ENCODE assay signal across 9 mouse cellular contexts in the genomic region with DNA sequence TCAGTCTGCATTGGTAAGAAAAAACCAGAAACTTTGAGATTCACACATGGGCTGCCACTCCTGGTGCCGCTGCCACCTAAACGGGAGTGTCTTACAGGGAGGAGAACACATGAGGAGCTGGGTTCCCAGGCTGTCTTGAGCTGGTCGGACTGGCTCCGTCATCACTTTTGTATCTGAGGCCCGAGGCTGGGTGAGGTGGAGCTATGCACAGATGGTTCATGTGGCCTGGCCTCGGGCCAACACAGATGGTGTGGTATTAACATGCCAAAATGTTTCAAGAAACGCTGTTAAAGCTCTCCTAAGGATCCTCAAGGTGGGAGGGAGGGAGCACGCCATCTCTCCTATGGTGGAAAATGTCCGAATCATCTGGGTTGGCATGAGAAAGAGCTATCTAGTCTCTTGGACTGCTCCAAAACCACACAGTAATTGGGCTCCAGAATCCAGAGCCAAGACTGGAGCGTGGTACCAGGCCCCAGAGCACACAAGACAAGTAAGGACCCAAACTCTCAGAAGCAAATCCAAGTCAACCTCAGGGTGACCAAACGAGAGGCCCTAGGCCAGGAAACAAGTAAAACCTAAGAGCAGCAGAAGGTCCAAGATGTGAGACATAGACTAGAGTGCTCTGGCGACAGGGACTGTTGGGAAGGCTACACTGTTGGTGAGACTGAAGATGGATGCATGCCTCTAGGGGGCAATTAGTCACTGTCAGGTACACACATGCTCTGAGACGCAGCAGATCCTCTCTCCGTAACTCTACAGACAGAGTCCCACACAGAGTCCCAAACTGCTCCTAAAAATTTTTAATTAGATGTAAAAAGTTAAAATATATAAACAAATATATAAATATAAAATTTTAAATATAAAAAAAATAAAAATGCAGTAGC. TPM values are rescaled to one million over a fixed set of nuclear protein-coding genes. Genes with fewer than 3 reads are reported as not detected.
DNase-seq lines count a peak whose midpoint lies in the region; ATAC-seq and TF ChIP-seq lines count a peak whose summit lies in the region.
"Had no signal": no experiment of that assay in that cellular context is flagged by ENCODE, and none has a peak within 500 bp of the region (broad histone marks: within the 10 kb centered on the region; RNA-seq: fewer than 3 reads in every experiment).

No protein-coding gene starts in this region.

- no peak for TF ChIP-seq EP300 in MEL (IDR thresholded peaks at IDR 0.05; ENCODE audit: low read depth in 1 of 2, low read length in 2 of 2)

- 70% methylated on average over 14 of the region's 14 CpGs for WGBS in hindbrain, embryonic 11.5 days
- WGBS in hindbrain, embryonic 10.5 days, result 79% methylated on average over 14 of the region's 14 CpGs

- no peak for TF ChIP-seq CTCF in MEL (IDR thresholded peaks at IDR 0.05 in 2 of 3, conservative IDR thresholded peaks at IDR 0.05 in 1 of 3; ENCODE audit: control insufficient read depth in 1 of 3, insufficient read depth in 1 of 3, low read depth in 2 of 3, low read length in 3 of 3, poor library complexity in 1 of 3, severe bottlenecking in 1 of 3)

- no peaks in the 10 kb centered on the region for H3K4me1 ChIP-seq in hindbrain, embryonic 11.5 days (replicated peaks; ENCODE audit: control insufficient read depth, insufficient read depth, low read length)
- peaks cover 4% of the 10 kb centered on the region for H3K4me1 ChIP-seq in hindbrain, embryonic 10.5 days (replicated peaks)
- peaks cover 0 to 5% of the 10 kb centered on the region in 2 experiments; a peak in 1 of 4 replicates for H3K4me1 ChIP-seq in MEL (ENCODE audit: control insufficient read depth in 1 of 2, insufficient read depth in 2 of 2, low read length in 2 of 2)

- H3K27ac ChIP-seq in hindbrain, embryonic 11.5 days (ENCODE audit: low read depth, low read length), result no peak overlapping the region
- H3K27ac ChIP-seq in hindbrain, embryonic 10.5 days, result no peak overlapping the region
- no peak overlapping the region for H3K27ac ChIP-seq in MEL (ENCODE audit: control insufficient read depth, low read depth, low read length)

- no peak for TF ChIP-seq POLR2A in MEL (IDR thresholded peaks at IDR 0.05; ENCODE audit: control insufficient read depth in 1 of 2, insufficient read depth in 1 of 2, low read depth in 1 of 2, low read length in 2 of 2, poor library complexity in 1 of 2)

- H3K79me2 ChIP-seq in MEL (ENCODE audit: control insufficient read depth, insufficient read depth, low read length, poor library complexity), result no peaks in the 10 kb centered on the region

- no peaks in the 10 kb centered on the region for H3K36me3 ChIP-seq in hindbrain, embryonic 11.5 days (ENCODE audit: control insufficient read depth, insufficient read depth, low read length)
- no peaks in the 10 kb centered on the region for H3K36me3 ChIP-seq in hindbrain, embryonic 10.5 days
- no peaks in the 10 kb centered on the region for H3K36me3 ChIP-seq in MEL (ENCODE audit: control insufficient read depth in 1 of 2, insufficient read depth in 2 of 2, low read length in 2 of 2)
- H3K36me3 ChIP-seq: G1E had no signal

- H3K4me3 ChIP-seq in hindbrain, embryonic 11.5 days (ENCODE audit: low read depth, low read length), result no peak overlapping the region
- no peak overlapping the region for H3K4me3 ChIP-seq in hindbrain, embryonic 10.5 days
- H3K4me3 ChIP-seq in MEL (ENCODE audit: control insufficient read depth in 1 of 2, insufficient read depth in 1 of 2, low read depth in 2 of 2, low read length in 2 of 2), result no peak overlapping the region

- TF ChIP-seq RAD21 in MEL (IDR thresholded peaks at IDR 0.05; ENCODE audit: low read depth, low read length), result no peak

- no peak overlapping the region for H3K9ac ChIP-seq in hindbrain, embryonic 11.5 days (ENCODE audit: low read depth, low read length)
- H3K9ac ChIP-seq in MEL (ENCODE audit: control insufficient read depth, low read depth, low read length, poor library complexity, severe bottlenecking), result no peak overlapping the region

- H3K4me2 ChIP-seq in hindbrain, embryonic 11.5 days (replicated peaks; ENCODE audit: low read depth, low read length), result no peak overlapping the region

- no peak for ATAC-seq in hindbrain, embryonic 11.5 days (ENCODE audit: low FRiP score)
- ATAC-seq in monocyte, adult 5-6 weeks (replicated peaks; ENCODE audit: insufficient number of reproducible peaks, low FRiP score, low TSS enrichment, poor library complexity, severe bottlenecking), result no peak

- peak; percentile 22 for DNase-seq in hindbrain, embryonic 11.5 days (ENCODE audit: low spot score)
- no peak for DNase-seq in hindbrain, embryonic 10.5 days (ENCODE audit: low spot score)
- peak; percentile 59 for DNase-seq in MEL (ENCODE audit: low read depth, low spot score)
- DNase-seq in cerebellum, postnatal 14 days, result peak; percentile 99
- peak; percentile 49 for DNase-seq in gonadal fat pad, adult 2 months (ENCODE audit: low read depth)
- DNase-seq in lung, postnatal 36 days, result peak; percentile 33
- no peak for DNase-seq in T-cell, adult 2 months (ENCODE audit: low spot score)

- no peaks in the 10 kb centered on the region for H3K27me3 ChIP-seq in hindbrain, embryonic 11.5 days (ENCODE audit: control insufficient read depth, insufficient read depth, low read length)
- H3K27me3 ChIP-seq in hindbrain, embryonic 10.5 days (ENCODE audit: insufficient read depth, poor library complexity, severe bottlenecking), result no peaks in the 10 kb centered on the region
- H3K27me3 ChIP-seq in MEL (ENCODE audit: control insufficient read depth in 1 of 2, insufficient read depth in 2 of 2, low read length in 2 of 2), result no peaks in the 10 kb centered on the region; a peak in 1 of 4 replicates

- H3K9me3 ChIP-seq in hindbrain, embryonic 11.5 days (ENCODE audit: control insufficient read depth, low read length), result no peaks in the 10 kb centered on the region
- no peaks in the 10 kb centered on the region for H3K9me3 ChIP-seq in hindbrain, embryonic 10.5 days
- no peaks in the 10 kb centered on the region for H3K9me3 ChIP-seq in MEL (replicated peaks; ENCODE audit: insufficient read depth, low read length)
- H3K9me3 ChIP-seq: G1E had no signal

TF ChIP-seq in MEL, 35 proteins besides CTCF, POLR2A, EP300 and RAD21:
- TF ChIP-seq RCOR1 (IDR thresholded peaks at IDR 0.05; ENCODE audit: low read depth, low read length) (no peak), ETS1 (IDR thresholded peaks at IDR 0.05; ENCODE audit: low read depth, low read length) (peak; percentile 72), TCF12 (IDR thresholded peaks at IDR 0.05; ENCODE audit: low read depth, low read length) (peak; percentile 36; the same call in 1 of the 2 replicates)
TF ChIP-seq in MEL: peak in this region for 2.

RNA-seq across cellular contexts. Expression of a gene that starts 53.3 kb away (rescaled TPM):
- 84.5 and 87.5 TPM in 2 replicates for polyA plus RNA-seq in hindbrain, embryonic 11.5 days (2014; fragmentation: Nextera tagmentation; extraction: Ambion mirVana)
- polyA plus RNA-seq in hindbrain, embryonic 10.5 days (2016; fragmentation: Nextera tagmentation; extraction: Ambion mirVana), result 44.9 and 62.4 TPM in 2 replicates
- 93.8 and 97.9 TPM in 2 replicates for total RNA-seq in MEL (2012; rRNA removed)
- 10 to 100 TPM in 1 of 2 experiments, not detected in 1; 88.6 TPM for polyA plus RNA-seq in MEL (2012; ENCODE audit: insufficient read depth in 1 of 2, insufficient read length in 2 of 2, low read depth in 1 of 2, low replicate concordance in 2 of 2, missing spikeins in 1 of 2)
- polyA plus RNA-seq in gonadal fat pad, adult 2 months (2012; rRNA removed), result 8.2 and 8.5 TPM in 2 replicates
- total RNA-seq in monocyte, adult 5-6 weeks (2017), result 55.7 to 87.3 TPM (median 65.7 TPM) in 3 replicates

Comparison
In these comparisons a context has a peak if more than half of its experiments do, and no peak if none do; other contexts are left out.
1. DNase-seq: peak in hindbrain, embryonic 11.5 days (single experiment), MEL (single experiment), cerebellum, postnatal 14 days (2 of 2), gonadal fat pad, adult 2 months (single experiment) and lung, postnatal 36 days (single experiment); none in hindbrain, embryonic 10.5 days (single experiment) and T-cell, adult 2 months (single experiment).